Mouse (Mus musculus): ENCODE data around the gene Mark4. TPM values are rescaled to one million over a fixed set of nuclear protein-coding genes. Genes with fewer than 3 reads are reported as not detected.

Gene Mark4
- 9.0 TPM for polyA plus RNA-seq (2017; shearing (Covaris generic))

DNA sequence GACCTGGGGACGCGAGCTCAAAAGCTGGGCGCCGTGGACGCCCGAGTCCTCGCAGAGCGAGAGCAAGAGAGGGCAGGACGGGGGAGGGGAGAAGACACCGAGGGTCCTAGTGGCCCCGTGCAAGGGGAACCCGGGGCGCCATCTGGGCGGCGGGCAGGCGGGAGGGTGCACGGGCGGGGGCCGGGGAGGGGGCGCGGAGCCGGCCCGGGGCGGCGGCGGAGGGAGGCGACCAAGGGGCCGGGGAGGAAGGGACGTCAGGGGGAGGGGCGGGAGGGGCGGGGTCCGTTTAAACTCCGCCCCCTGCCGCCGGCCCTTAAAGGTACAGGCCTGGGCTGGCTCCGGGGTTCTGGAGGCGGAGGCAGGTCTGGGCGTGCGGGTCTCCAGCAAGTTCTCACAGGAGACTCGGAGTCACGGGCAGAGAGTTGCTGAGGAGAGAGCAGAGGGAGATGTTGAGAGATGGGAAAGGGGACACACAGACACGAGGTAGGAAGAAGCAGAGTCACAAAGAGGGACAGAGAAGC, at the start of gene Mark4:
Mark4 (minus strand) TSS at position 231 of the 521 bp plus-strand sequence.

DNA sequence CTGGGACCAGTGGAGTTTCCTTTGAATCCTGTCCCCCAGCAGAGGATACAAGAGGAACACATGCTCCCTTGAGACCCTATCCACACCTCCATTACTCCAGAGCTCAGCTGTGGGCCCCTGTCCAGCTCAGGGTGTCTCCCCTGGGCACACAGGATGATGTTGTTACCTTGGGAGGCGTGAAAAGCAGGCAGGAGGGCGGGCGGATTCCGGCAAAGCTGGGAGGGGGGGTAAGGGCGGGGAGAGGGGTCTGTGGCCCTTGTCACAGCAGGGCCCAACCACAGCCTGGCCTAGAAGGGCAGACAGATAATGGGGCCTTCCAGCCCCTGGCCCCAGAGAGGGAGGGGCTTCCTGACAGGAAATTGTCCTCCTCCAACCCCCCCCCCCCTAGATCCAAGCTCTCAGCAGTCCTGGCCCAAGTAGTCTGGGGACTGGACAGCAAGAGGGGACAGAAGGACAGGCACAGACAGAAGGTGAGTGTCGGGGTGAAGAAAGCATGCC, 4.3 kb upstream of the Mark4 start, which contains the start of gene Exoc3l2:
Exoc3l2 (plus strand) TSS at position 448 of the 498 bp plus-strand sequence.

DNA sequence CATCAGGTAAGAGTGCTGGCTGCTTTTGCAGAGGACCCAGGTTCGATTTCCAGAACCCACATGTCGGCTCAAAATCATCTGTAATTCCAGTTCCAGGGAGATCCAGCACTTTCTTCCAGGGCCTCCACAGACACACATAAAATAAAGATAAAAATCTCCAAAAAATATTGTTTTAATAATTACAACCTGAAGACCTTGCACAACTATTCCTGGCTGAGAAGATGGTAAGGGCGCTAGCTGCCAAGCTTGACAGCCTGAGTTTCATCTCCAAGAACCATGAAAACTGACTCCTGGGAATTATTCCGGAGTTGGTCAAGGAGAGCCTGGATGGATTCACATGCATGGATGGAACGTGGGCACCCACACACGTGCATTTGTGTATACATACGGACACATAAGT, 54.1 kb downstream of the Mark4 start, which contains the start of gene Ckm:
Ckm (plus strand) TSS at position 301 of the 400 bp plus-strand sequence.

DNA sequence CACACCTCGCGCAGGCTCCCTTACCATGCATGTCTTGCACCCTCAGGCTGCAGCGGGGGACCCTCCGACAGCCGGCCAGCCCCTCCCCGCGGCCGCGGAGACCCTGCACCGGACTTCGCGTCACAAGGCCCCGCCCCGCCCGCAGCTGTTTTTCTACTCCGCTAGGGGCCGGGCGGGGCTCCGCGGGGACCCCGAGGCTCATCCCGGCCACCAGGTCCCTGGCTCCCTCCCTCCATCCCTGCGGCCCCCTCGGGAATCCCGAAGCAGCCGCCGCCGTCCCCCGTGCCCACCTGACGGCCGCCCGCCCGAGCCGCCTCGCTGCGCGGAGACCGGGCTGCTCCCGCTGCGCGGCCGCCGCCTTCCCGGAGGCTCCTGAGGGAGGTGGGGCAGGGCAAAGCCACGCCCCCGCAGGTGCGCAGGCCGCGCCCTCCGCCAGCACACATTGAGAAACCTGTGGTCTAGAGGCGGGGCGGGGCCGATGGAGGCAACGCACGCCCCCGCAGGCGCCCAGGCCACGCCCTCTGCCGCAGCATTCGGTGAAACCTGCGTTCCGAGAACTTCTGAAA, 54.8 kb downstream of the Mark4 start, which contains the start of gene Klc3:
Klc3 (minus strand) TSS at position 374 of the 566 bp plus-strand sequence.

DNA sequence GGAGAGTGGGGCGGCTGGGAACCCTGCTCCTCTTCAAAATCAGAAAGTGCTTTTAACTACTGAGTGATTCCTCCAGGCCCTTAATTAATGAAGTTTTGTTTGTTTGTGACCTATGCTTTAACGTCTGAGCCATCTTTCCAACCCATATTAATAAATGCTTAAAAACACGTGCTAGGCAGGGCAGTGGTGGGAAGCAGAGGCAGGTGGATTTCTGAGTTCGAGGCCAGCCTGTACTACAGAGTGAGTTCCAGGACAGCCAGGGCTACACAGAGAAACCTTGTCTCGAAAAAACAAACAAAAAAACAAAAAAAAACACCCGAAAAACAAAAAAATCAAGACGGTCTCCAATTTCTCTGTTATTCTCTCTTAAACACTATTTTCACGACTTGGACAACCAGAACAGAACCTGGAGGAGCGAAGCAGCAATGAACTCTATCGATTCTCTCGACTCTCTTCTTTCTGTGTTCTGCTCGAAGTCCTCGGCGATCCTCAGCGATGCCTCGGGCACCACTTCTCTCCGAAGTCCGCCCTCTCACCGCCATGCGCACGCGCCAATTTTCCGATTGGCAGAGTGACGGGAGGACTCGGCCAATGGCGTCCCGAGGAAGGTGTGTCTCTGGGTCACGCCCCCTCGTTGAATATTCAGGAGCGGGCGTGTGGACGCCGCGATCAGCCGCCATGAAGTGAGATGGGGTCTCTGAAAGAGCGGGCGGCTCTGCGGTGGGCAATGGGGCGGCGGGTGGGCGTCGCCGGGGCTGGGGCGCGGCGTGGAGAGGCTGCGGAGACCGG, 77.0 kb downstream of the Mark4 start, which contains the start of gene Ercc2:
Ercc2 (plus strand) TSS at position 634 of the 789 bp plus-strand sequence.

Other genes starting within 250 kb of the Mark4 start
- gene Gpr4, start 246.3 kb downstream of the Mark4 start, polyA plus RNA-seq (2017; shearing (Covaris generic)) = 0.20 TPM
- 22.4 TPM for gene Opa3, start 230.5 kb downstream of the Mark4 start, polyA plus RNA-seq (2017; shearing (Covaris generic))
- gene Vasp, start 187.0 kb downstream of the Mark4 start, polyA plus RNA-seq (2017; shearing (Covaris generic)) = 303 TPM
- gene Ppm1n, start 178.8 kb downstream of the Mark4 start, polyA plus RNA-seq (2017; shearing (Covaris generic)) = 2.4 TPM
- gene Rtn2, start 176.2 kb downstream of the Mark4 start, polyA plus RNA-seq (2017; shearing (Covaris generic)) = 0.34 TPM
- 0.72 TPM for gene Fosb, start 148.8 kb downstream of the Mark4 start, polyA plus RNA-seq (2017; shearing (Covaris generic))
- gene Ercc1, start 114.0 kb downstream of the Mark4 start, polyA plus RNA-seq (2017; shearing (Covaris generic)) = 77.0 TPM
- gene Cd3eap, start 99.3 kb downstream of the Mark4 start, polyA plus RNA-seq (2017; shearing (Covaris generic)) = 14.5 TPM
- 0.38 TPM for gene Ppp1r13l, start 99.1 kb downstream of the Mark4 start, polyA plus RNA-seq (2017; shearing (Covaris generic))
- gene Ercc2, start 76.8 kb downstream of the Mark4 start, polyA plus RNA-seq (2017; shearing (Covaris generic)) = 9.2 TPM
- gene Klc3, start 54.7 kb downstream of the Mark4 start, polyA plus RNA-seq (2017; shearing (Covaris generic)) = 27.0 TPM
- 0.19 TPM for gene Ckm, start 54.0 kb downstream of the Mark4 start, polyA plus RNA-seq (2017; shearing (Covaris generic))
- gene Exoc3l2, start 4.5 kb upstream of the Mark4 start, polyA plus RNA-seq (2017; shearing (Covaris generic)) = not detected
- gene Bloc1s3, start 49.5 kb upstream of the Mark4 start, polyA plus RNA-seq (2017; shearing (Covaris generic)) = 11.3 TPM
- gene Trappc6a, start 49.6 kb upstream of the Mark4 start, polyA plus RNA-seq (2017; shearing (Covaris generic)) = 123 TPM
- gene Nkpd1, start 59.0 kb upstream of the Mark4 start, polyA plus RNA-seq (2017; shearing (Covaris generic)) = not detected
- gene Ppp1r37, start 104.3 kb upstream of the Mark4 start, polyA plus RNA-seq (2017; shearing (Covaris generic)) = 18.0 TPM
- 1.4 TPM for gene Zfp296, start 118.5 kb upstream of the Mark4 start, polyA plus RNA-seq (2017; shearing (Covaris generic))
- 120 TPM for gene Gemin7, start 118.8 kb upstream of the Mark4 start, polyA plus RNA-seq (2017; shearing (Covaris generic))
- 75.0 TPM for gene Clasrp, start 145.7 kb upstream of the Mark4 start, polyA plus RNA-seq (2017; shearing (Covaris generic))
- gene Relb, start 170.6 kb upstream of the Mark4 start, polyA plus RNA-seq (2017; shearing (Covaris generic)) = 87.1 TPM
- 156 TPM for gene Clptm1, start 206.2 kb upstream of the Mark4 start, polyA plus RNA-seq (2017; shearing (Covaris generic))
- gene Apoc2, start 219.1 kb upstream of the Mark4 start, polyA plus RNA-seq (2017; shearing (Covaris generic)) = not detected
- not detected for gene Gm44805, start 222.6 kb upstream of the Mark4 start, polyA plus RNA-seq (2017; shearing (Covaris generic))
- gene Apoc4, start 222.7 kb upstream of the Mark4 start, polyA plus RNA-seq (2017; shearing (Covaris generic)) = not detected
- gene Apoc1, start 233.8 kb upstream of the Mark4 start, polyA plus RNA-seq (2017; shearing (Covaris generic)) = 0.99 TPM
- 23.1 TPM for gene Apoe, start 240.4 kb upstream of the Mark4 start, polyA plus RNA-seq (2017; shearing (Covaris generic))

Data from CD4-positive, CD25-positive, alpha-beta regulatory T cell (primary cell).